Mouse (Mus musculus): ENCODE results near the gene Tmem9.

Gene Tmem9

DNA sequence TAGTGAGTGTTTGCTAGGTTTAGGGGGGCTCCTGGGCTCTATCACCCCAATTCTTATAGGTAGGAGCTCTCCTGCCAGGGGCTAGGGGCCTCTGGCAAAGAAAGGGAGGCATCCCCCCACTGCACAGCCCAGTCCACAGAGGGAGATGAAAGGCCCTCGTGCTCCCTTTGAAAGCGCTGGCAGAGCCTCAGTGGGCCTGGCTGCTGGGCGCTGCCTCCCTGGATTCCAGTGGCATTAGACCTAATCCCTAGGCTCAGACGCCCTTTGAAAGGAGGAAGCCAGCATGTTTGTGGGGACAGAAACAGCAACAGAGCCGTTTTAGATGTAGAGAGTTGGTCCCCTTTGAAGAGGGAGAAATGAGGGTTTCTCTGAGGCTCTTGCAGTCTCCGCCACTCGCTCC, 22.3 kb downstream of the Tmem9 start:
- no peak for DNase-seq (ENCODE audit: low read depth in 2 of 2, low spot score in 2 of 2)

DNA sequence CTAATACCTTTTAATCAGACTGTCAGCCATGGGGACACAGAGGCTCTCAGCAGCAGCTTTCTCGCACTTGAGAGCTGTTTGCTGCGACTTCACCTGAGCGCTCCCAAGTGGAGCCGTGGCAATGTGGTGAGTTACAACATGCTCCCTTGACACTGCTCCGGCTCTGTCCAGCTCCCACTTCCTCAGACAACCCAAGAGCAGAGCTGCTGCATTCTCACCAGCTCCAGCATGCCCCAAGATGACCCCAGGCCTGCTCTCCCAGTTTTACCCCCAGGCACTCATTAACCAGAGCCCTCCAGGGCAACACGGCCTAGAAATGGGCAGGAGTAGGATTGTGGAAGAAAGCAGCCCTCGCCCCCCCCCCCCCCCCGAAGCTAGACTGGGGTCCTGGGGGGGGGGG, 23.7 kb downstream of the Tmem9 start:
- DNase-seq (ENCODE audit: low read depth in 2 of 2, low spot score in 2 of 2), result no peak

- DNase-seq (ENCODE audit: low read depth in 2 of 2, low spot score in 2 of 2), result no peak
Measured at GRCm38 (mm10) chr1:136032961-136033360, 25.0 kb downstream of the Tmem9 start.

GRCm38 (mm10) chr1:136038746-136039538, 31.0 kb downstream of the Tmem9 start:
- DNase-seq (ENCODE audit: low read depth in 2 of 2, low spot score in 2 of 2), result no peak

DNA sequence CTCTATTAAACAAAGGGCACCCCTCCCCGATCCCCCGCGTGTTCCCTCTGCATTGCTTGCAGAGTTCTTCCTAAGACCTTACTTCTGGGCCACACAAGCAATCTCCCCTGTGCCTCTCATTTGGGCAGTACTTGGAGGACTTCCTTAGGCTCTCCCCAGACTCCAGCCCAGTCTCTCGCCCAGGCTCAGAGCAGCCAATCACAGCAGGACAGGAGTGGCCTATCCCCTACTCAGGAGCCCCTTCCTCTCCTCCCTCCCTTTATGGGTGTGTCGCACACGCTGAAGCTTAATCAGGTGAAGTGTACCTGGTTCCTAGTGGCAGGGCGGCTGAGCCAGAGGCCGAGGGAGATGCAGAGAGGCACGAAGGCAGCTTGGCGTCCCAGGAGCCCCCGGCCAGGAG, 32.5 kb downstream of the Tmem9 start:
- DNase-seq (ENCODE audit: low read depth in 2 of 2, low spot score in 2 of 2), result no peak

GRCm38 (mm10) chr1:136040874-136041273, 32.9 kb downstream of the Tmem9 start:
- no peak for DNase-seq (ENCODE audit: low read depth in 2 of 2, low spot score in 2 of 2)

DNA sequence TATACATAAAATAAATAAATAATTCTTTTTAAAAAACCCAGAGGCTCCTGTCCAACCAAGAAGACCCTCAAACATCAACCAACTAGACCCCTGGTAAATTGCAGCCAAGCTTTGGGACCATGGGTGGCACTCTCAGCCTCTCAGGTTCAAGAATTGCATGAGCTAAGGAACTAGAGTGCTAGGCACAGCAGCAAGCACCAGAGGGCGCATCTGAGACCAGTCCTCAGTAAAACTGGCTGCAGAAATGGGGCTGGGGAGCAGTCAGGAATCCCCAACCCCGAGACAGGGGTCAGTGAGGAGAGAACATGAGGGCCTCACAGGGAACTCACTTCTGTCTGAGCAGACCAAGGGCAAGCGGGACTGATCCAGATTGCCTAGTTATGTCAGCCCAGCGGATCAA, 37.8 kb downstream of the Tmem9 start:
- DNase-seq (ENCODE audit: low read depth in 2 of 2, low spot score in 2 of 2), result peak; percentile 22 to 51

DNA sequence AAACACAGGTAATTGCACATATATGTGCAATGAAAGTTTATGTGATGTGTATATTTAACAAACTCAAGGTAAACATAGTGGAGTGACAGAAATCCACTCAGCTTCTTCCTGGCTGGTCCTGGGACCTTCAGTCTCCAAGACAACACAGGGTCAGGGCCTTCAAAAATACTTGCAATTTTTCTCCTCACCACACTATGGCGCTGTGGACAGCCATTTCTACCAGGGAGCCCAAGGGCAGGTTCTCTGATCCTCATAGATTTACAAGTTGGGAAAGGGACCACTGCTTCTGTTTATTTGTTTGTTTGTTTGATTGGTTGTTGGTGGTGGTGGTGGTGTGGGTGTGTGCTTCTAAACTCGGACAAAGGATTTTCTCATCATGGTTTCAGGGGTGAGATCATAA, 39.5 kb downstream of the Tmem9 start:
- DNase-seq (ENCODE audit: low read depth in 2 of 2, low spot score in 2 of 2), result no peak

DNA sequence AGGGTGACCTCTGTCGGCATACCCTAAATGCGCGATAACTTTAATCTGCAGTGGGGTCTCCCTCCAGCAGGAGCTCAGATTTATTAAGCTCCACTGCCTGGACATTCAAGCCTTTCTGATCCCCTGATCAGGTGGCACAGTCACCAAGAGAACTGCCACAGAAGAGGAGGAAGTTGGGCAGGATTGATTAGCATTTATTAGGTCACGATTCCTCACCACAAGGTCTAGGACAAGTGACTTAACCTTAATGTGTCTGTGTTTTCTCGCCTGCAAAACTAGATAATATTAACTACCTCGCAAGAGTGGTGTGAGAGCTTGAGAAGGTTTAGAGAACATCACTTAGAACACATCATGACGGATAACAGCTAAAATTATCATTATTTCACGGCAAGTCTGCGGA, 39.9 kb downstream of the Tmem9 start:
- DNase-seq (ENCODE audit: low read depth in 2 of 2, low spot score in 2 of 2), result no peak

DNA sequence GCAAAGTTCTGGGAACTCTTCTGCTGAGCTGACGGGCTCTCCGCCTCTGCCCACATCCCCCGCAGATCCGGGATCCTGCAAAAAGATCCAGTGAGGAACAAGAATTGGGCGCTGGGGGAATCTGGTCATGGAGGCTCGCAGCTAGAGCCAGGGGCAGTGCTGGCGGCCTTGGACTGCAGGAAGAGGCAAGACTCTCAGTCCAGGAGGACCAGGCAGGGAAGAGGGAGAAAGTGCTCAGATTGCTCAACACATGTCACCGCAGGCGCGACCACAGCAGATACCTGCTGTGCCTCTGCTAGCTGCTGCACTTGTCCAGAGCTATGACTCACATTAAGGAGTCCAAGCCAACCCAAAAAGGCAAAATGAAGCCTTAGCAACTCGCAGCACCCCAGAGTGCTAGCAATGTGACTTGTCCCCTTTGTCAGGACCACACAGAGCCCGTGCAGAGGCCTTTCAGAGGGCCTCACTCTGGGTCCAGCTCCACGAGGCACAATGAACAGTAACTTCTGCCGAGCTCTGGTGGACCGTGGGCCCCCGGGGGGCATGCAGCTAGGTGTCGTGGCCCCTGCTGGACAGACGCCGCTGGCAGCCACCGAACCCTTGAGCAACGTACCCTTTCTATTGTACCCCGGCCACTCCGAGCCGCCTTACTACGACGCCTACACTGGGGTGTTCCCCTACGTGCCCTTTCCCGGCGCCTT, 42.5 kb downstream of the Tmem9 start, which contains the start of gene Ascl5:
Ascl5 (plus strand) TSS at position 493 of the 701 bp plus-strand sequence.
- no peak for DNase-seq (ENCODE audit: low read depth in 2 of 2, low spot score in 2 of 2)

GRCm38 (mm10) chr1:136051013-136051315, 43.0 kb downstream of the Tmem9 start:
- peak in 1 of 2 experiments; percentile 11 for DNase-seq (ENCODE audit: low read depth in 2 of 2, low spot score in 2 of 2)

GRCm38 (mm10) chr1:136051465-136051864, 43.5 kb downstream of the Tmem9 start:
- DNase-seq (ENCODE audit: low read depth in 2 of 2, low spot score in 2 of 2), result no peak

DNA sequence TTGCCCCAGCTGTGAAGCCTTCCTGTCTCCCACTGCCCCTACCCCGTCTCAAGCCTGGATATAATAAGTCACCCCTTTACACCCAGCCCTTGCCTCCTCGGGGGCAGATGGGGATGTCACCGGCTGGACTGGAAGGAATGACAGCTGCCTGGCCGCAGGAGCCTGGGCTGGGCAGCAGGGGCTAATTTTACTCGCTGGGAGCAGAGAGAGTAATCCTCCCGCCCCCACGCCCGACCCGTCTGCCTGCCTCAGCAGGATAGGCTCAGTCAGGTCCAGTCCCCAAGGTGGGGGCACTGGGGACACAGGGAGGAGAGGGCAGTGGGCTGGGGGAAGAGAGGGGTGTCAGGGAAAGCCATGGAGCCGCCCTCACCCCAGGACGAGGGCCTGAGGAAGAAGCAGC, 44.6 kb downstream of the Tmem9 start, which contains the start of gene Cacna1s:
Cacna1s (plus strand) TSS at position 204 of the 400 bp plus-strand sequence.
- no peak for DNase-seq (ENCODE audit: low read depth in 2 of 2, low spot score in 2 of 2)

- DNase-seq (ENCODE audit: low read depth in 2 of 2, low spot score in 2 of 2), result no peak
Measured at GRCm38 (mm10) chr1:136055771-136056170, 47.8 kb downstream of the Tmem9 start.

DNA sequence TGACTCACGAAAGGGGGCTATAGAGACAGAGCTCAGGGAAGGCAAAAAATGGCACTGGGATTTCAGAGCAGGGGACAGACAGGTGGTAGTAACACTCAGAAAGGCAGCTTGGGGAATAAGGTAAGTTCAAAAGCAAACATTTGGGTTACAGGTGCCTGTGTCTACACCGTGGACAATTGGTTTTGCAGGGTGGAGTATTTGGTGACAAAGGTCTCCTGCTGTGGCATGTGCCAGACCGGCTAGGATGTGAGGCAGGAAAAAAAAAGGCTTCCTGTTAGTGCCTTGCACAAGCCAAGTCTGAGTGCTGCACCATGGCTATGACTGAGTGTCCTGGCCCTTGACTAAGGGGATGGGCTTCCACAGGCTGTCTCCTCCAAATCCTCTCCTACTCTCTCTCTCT, 50.6 kb downstream of the Tmem9 start:
- no peak for DNase-seq (ENCODE audit: low read depth in 2 of 2, low spot score in 2 of 2)

- peak; percentile 49 to 67 for DNase-seq (ENCODE audit: low read depth in 2 of 2, low spot score in 2 of 2)
Measured at GRCm38 (mm10) chr1:136061041-136061789, 53.3 kb downstream of the Tmem9 start.

DNA sequence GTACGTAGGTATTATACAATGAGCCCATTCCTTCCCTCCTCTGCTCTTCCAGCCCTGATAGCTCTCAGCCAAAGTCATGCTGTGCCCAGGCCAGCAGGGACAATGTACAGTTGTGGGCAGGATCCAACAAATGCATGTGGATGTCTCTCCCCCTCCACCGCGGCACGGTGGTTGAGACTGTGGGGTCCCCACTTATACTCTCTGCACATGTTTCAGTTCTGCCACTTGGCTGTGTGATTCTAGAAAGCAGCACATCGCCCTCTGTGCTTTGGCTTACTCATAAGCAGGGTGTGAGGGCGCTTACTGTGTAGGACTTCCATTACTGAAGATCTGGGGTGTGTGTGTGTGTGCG, 53.8 kb downstream of the Tmem9 start:
- DNase-seq (ENCODE audit: low read depth in 2 of 2, low spot score in 2 of 2), result no peak

GRCm38 (mm10) chr1:136063991-136064390, 56.0 kb downstream of the Tmem9 start:
- no peak for DNase-seq (ENCODE audit: low read depth in 2 of 2, low spot score in 2 of 2)

DNA sequence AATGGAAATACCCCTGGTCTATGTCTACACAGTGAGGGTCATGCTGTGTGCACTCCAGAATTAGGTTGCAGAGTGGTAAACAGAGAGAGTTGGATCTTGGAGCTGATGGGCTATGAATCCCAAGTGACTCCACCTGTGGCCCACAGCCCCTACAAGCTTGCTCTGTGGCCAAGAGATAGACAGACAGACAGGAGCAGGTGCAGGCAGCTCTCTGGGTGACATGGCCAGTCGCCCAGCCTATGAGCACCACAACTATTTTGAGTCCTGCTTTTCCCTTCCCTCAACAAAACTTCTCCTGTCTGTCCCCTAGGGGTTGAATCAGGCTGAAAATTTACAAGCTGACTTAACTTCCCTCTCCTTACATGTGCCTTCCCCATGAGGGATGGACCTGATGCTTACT, 58.7 kb downstream of the Tmem9 start:
- DNase-seq (ENCODE audit: low read depth in 2 of 2, low spot score in 2 of 2), result no peak

DNA sequence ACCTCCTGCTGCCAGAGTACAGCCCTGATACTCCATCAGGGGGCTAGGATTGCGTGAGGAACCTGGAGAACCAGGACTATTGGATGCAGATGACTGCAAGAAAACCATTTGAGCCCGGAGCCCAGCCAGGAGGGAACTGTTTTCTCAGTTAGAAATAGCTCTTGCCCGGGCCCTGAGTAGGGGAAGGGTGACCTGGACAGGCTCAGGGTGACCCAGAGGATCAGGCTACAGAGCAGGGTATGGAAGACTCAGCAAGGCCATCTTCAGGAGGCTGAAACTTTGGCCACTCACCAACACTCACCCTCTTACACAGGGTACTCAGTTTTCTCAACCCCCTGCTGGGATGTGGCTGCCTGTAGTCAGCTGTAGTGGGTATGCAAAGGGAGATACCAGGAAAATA, 59.6 kb downstream of the Tmem9 start:
- no peak for DNase-seq (ENCODE audit: low read depth in 2 of 2, low spot score in 2 of 2)

- no peak for DNase-seq (ENCODE audit: low read depth in 2 of 2, low spot score in 2 of 2)
Measured at GRCm38 (mm10) chr1:136076086-136076485, 68.1 kb downstream of the Tmem9 start.

DNA sequence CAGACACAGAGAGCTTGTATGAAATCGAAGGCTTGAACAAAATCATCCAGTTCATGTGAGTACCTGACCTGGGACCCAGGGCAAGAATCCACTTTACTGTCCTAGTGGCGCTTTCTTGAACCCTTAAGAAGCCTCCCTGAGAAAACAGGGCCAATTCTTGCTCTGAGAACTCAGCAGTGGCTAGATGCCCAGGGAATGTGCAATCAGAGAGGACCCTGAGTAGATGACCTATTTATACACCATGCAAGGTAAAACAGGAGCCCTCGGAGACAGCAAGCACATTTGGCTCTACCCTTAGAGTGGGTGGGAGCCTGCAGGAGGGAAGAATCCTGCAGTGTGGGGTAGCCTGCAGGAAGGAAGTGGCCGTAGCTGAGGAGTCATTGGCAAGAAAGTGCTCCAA, 69.7 kb downstream of the Tmem9 start:
- DNase-seq (ENCODE audit: low read depth in 2 of 2, low spot score in 2 of 2), result no peak

Data from CD8-positive naive resting alpha-beta T cell, adult 2 months (primary cell).